Mouse (Mus musculus) stomach, embryonic 15.5 days (tissue): ENCODE data around the gene Trap1a. TPM values are rescaled to one million over a fixed set of nuclear protein-coding genes. Genes with fewer than 3 reads are reported as not detected.
"Not testable (repeated sequence)": the region's sequence is repeated elsewhere in the genome, so short reads cannot be mapped to it uniquely, and the experiment has no call there.

ENCODE experiments used
- ATAC-seq: fragments of 200-750 bp; cut with Nextera tagmentation; 2 replicates; pipeline ENCODE4 v1.8.0; 2017; ENCODE audit warnings: low read depth, moderate number of reproducible peaks, moderate TSS enrichment; ENCODE audit not compliant: insufficient read depth, low FRiP score
- H3K27ac ChIP-seq: fragments of 300-500 bp; sonication (generic); 2 replicates; pipeline ENCODE4 v1.5.1; 2015; ENCODE audit warnings: mild to moderate bottlenecking, inconsistent platforms
- H3K27me3 ChIP-seq: fragments of 300-500 bp; sonication (generic); replicated peaks from 2 replicates; pipeline ENCODE4 v1.6.1; 2015; ENCODE audit warnings: inconsistent platforms
- H3K36me3 ChIP-seq: fragments of 300-500 bp; sonication (generic); 2 replicates; pipeline ENCODE4 v1.6.1; 2015; ENCODE audit warnings: inconsistent platforms
- H3K4me1 ChIP-seq: fragments of 300-500 bp; sonication (generic); 2 replicates; pipeline ENCODE4 v1.6.1; 2015; ENCODE audit warnings: inconsistent platforms
- H3K4me2 ChIP-seq: fragments of 300-500 bp; sonication (generic); 2 replicates; pipeline ENCODE4 v1.6.1; 2015; ENCODE audit warnings: mild to moderate bottlenecking, inconsistent platforms
- H3K4me3 ChIP-seq: fragments of 300-500 bp; sonication (generic); replicated peaks from 2 replicates; pipeline ENCODE4 v1.5.1; 2015; ENCODE audit warnings: inconsistent platforms
- H3K9ac ChIP-seq: fragments of 300-500 bp; sonication (generic); 2 replicates; pipeline ENCODE4 v1.6.1; 2015; ENCODE audit warnings: inconsistent platforms
- H3K9me3 ChIP-seq: fragments of 300-500 bp; sonication (generic); 2 replicates; pipeline ENCODE4 v1.6.1; 2016; ENCODE audit warnings: inconsistent platforms
- WGBS: fragments of 180-500 bp; shearing (Covaris S2); methylation state at CpG from one replicate; pipeline ENCODE4 v1.1.7; 2015; 5-methylcytosine and 5-hydroxymethylcytosine counted together
- polyA plus RNA-seq: library from polyadenylated mRNA; unstranded; fragments of >200 nt; fragmentation: Nextera tagmentation; extraction: Ambion mirVana; gene quantifications from 2 replicates; pipeline ENCODE4 v1.2.1, GENCODE M21; 2015

Gene Trap1a
- 0.14 TPM in 1 of 2 replicates, not detected in the other for polyA plus RNA-seq

GRCm38 (mm10) chrX:139333263-139333994, at the start of gene Trap1a:
Gene Trap1a (plus strand): TSS chrX:139333683.
- no peaks in the 10 kb centered on the region for H3K4me1 ChIP-seq
- no peaks in the 10 kb centered on the region for H3K9me3 ChIP-seq
- H3K27me3 ChIP-seq, result no peaks in the 10 kb centered on the region
- H3K9ac ChIP-seq, result no peak within 1 kb of the TSS
- no peak for ATAC-seq
- no peaks in the 10 kb centered on the region for H3K36me3 ChIP-seq
- H3K4me2 ChIP-seq, result no peak within 1 kb of the TSS
- H3K27ac ChIP-seq, result no peak within 1 kb of the TSS
- 88% methylated on average over 23 of the region's 24 CpGs for WGBS
- H3K4me3 ChIP-seq, result no peak within 1 kb of the TSS

GRCm38 (mm10) chrX:139293114-139293513, 40.4 kb upstream of the Trap1a start:
- Histone ChIP-seq H3K9ac (no peak overlapping the region), H3K4me1 (no peaks in the 10 kb centered on the region), H3K9me3 (no peaks in the 10 kb centered on the region), H3K27me3 (no peaks in the 10 kb centered on the region), H3K4me2 (no peak overlapping the region), H3K27ac (no peak overlapping the region), H3K4me3 (no peak overlapping the region), H3K36me3 (no peaks in the 10 kb centered on the region)
- ATAC-seq, result no peak
- 74% methylated on average over 2 of the region's 2 CpGs for WGBS

GRCm38 (mm10) chrX:139295325-139295724, 38.2 kb upstream of the Trap1a start:
- Histone ChIP-seq H3K9me3 (no peaks in the 10 kb centered on the region), H3K27ac (no peak overlapping the region), H3K4me3 (no peak overlapping the region), H3K9ac (no peak overlapping the region), H3K27me3 (no peaks in the 10 kb centered on the region), H3K4me1 (no peaks in the 10 kb centered on the region), H3K4me2 (no peak overlapping the region), H3K36me3 (no peaks in the 10 kb centered on the region)
- no peak for ATAC-seq
- WGBS, result 38% methylated on average over 1 of the region's 1 CpGs

- ATAC-seq, H3K4me1 ChIP-seq, H3K27ac ChIP-seq, H3K36me3 ChIP-seq, H3K4me3 ChIP-seq, H3K9me3 ChIP-seq, H3K4me2 ChIP-seq, H3K27me3 ChIP-seq, H3K9ac ChIP-seq: not testable (repeated sequence)
- 77% methylated on average over 5 of the region's 5 CpGs for WGBS
These were observed 16.1 kb upstream of the Trap1a start for GRCm38 (mm10) chrX:139317356-139317755.

GRCm38 (mm10) chrX:139332583-139332982, 900 bp upstream of the Trap1a start:
- Histone ChIP-seq H3K27me3 (no peaks in the 10 kb centered on the region), H3K9me3 (no peaks in the 10 kb centered on the region), H3K36me3 (no peaks in the 10 kb centered on the region), H3K4me3 (no peak overlapping the region), H3K4me1 (no peaks in the 10 kb centered on the region), H3K27ac (no peak overlapping the region), H3K9ac (no peak overlapping the region), H3K4me2 (no peak overlapping the region)
- ATAC-seq, result no peak
- WGBS, result 82% methylated on average over 9 of the region's 9 CpGs

- Histone ChIP-seq H3K27me3 (no peaks in the 10 kb centered on the region), H3K9me3 (no peaks in the 10 kb centered on the region), H3K4me3 (no peak overlapping the region), H3K27ac (no peak overlapping the region), H3K4me2 (no peak overlapping the region), H3K36me3 (no peaks in the 10 kb centered on the region), H3K9ac (no peak overlapping the region), H3K4me1 (no peaks in the 10 kb centered on the region)
- ATAC-seq, result no peak
- 75% methylated on average over 14 of the region's 14 CpGs for WGBS
These were observed 1.3 kb downstream of the Trap1a start for GRCm38 (mm10) chrX:139334504-139335418.

GRCm38 (mm10) chrX:139335419-139336074, 2.1 kb downstream of the Trap1a start:
- no peak overlapping the region for H3K9ac ChIP-seq
- H3K27ac ChIP-seq, result no peak overlapping the region
- no peak overlapping the region for H3K4me3 ChIP-seq
- no peak overlapping the region for H3K4me2 ChIP-seq
- H3K4me1 ChIP-seq, result no peaks in the 10 kb centered on the region
- ATAC-seq, result no peak
- no peaks in the 10 kb centered on the region for H3K9me3 ChIP-seq
- WGBS, result 61% methylated on average over 3 of the region's 3 CpGs
- H3K36me3 ChIP-seq, result no peaks in the 10 kb centered on the region
- H3K27me3 ChIP-seq, result no peaks in the 10 kb centered on the region

- Histone ChIP-seq H3K4me3 (no peak overlapping the region), H3K36me3 (no peaks in the 10 kb centered on the region), H3K9me3 (no peaks in the 10 kb centered on the region), H3K4me2 (no peak overlapping the region), H3K4me1 (no peaks in the 10 kb centered on the region), H3K27me3 (0 out of 2 replicates have a peak, but pooled peaks cover 3% of the 10 kb centered on the region), H3K27ac (no peak overlapping the region), H3K9ac (no peak overlapping the region)
- ATAC-seq, result no peak
- WGBS, result 94% methylated on average over 4 of the region's 4 CpGs
These were observed 6.1 kb downstream of the Trap1a start for GRCm38 (mm10) chrX:139339553-139339952.

GRCm38 (mm10) chrX:139341185-139341584, 7.7 kb downstream of the Trap1a start:
- no peaks in the 10 kb centered on the region for H3K36me3 ChIP-seq
- ATAC-seq, result no peak
- H3K9me3 ChIP-seq, result no peaks in the 10 kb centered on the region
- 85% methylated on average over 2 of the region's 2 CpGs for WGBS
- no peaks in the 10 kb centered on the region for H3K4me1 ChIP-seq
- H3K9ac ChIP-seq, result no peak overlapping the region
- no peak overlapping the region for H3K4me3 ChIP-seq
- no peak overlapping the region for H3K4me2 ChIP-seq
- no peak overlapping the region for H3K27ac ChIP-seq
- H3K27me3 ChIP-seq, result 0 out of 2 replicates have a peak, but pooled peaks cover 3% of the 10 kb centered on the region

GRCm38 (mm10) chrX:139352192-139352772, 18.8 kb downstream of the Trap1a start:
- WGBS, result 49% methylated on average over 5 of the region's 5 CpGs
- no peaks in the 10 kb centered on the region for H3K9me3 ChIP-seq
- no peak overlapping the region for H3K4me2 ChIP-seq
- no peak overlapping the region for H3K4me3 ChIP-seq
- no peak overlapping the region for H3K27ac ChIP-seq
- H3K36me3 ChIP-seq, result no peaks in the 10 kb centered on the region
- H3K9ac ChIP-seq, result no peak overlapping the region
- H3K4me1 ChIP-seq, result no peaks in the 10 kb centered on the region
- no peak for ATAC-seq
- no peaks in the 10 kb centered on the region for H3K27me3 ChIP-seq

- WGBS, result 52% methylated on average over 7 of the region's 7 CpGs
- Histone ChIP-seq H3K36me3 (no peaks in the 10 kb centered on the region), H3K4me2 (no peak overlapping the region)
These were observed 24.3 kb downstream of the Trap1a start for GRCm38 (mm10) chrX:139357639-139358260.

More at GRCm38 (mm10) chrX:139357639-139358260, 24.3 kb downstream of the Trap1a start:
- Histone ChIP-seq H3K27ac (no peak overlapping the region), H3K4me3 (no peak overlapping the region), H3K9ac (no peak overlapping the region), H3K4me1 (no peaks in the 10 kb centered on the region), H3K27me3 (no peaks in the 10 kb centered on the region), H3K9me3 (no peaks in the 10 kb centered on the region)
- no peak for ATAC-seq
